Mouse (Mus musculus) right cerebral cortex, adult 2 months (tissue): ENCODE measurements around the gene Iqcm.
"Not testable (repeated sequence)": the region's sequence is repeated elsewhere in the genome, so short reads cannot be mapped to it uniquely, and the experiment has no call there.

Source experiments
- DNase-seq, 2 experiments: peaks; one replicate each; pipeline ENCODE4 v3.0.0; 2021 to 2022; ENCODE audit warnings: low spot score in 2 of 2

Iqcm gene

DNA sequence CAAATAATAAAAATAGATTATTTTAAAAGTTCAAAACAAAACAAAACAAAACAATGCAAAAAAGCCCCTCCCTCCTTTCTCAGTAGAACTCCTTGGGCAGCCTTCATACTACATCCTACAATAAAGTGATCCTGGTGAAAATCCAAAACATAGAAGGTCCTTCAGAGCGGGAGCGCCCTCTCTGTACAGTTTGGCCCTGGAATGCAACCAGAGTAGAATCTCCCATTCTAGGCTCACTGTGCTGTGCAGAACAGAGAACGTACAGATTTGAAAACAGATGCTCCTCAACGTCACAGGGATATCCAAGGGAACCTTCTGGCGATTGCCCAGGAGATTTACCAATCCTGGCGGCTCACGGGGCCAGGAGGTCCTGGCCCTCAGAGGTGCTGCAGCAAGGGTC lies at the start of gene Iqcm:
Iqcm (plus strand) TSS at position 301 of the 400 bp plus-strand sequence.
- DNase-seq = no peak

DNA sequence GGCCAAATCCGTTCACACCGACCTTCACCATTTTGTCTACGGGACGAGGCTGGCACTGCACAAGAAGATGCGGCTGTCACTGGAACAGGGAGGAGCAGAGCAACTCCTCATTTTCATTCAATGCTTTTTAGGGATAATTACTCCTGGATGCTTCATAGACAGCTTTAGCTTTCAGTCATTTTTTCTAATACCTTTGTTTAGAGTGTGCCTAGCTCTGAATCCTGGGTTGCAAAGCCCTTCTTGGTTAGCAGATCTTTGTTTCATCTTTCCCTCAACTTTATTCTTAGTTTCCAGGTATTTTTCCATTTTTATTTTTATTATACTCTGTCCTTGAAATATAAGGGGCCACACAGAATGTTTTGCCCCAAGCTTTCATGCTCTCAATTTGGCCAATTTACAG lies 42.0 kb upstream of the Iqcm start, which contains the start of gene Gm10358:
Gm10358 (minus strand) TSS at position 101 of the 400 bp plus-strand sequence.
- DNase-seq = no peak

DNA sequence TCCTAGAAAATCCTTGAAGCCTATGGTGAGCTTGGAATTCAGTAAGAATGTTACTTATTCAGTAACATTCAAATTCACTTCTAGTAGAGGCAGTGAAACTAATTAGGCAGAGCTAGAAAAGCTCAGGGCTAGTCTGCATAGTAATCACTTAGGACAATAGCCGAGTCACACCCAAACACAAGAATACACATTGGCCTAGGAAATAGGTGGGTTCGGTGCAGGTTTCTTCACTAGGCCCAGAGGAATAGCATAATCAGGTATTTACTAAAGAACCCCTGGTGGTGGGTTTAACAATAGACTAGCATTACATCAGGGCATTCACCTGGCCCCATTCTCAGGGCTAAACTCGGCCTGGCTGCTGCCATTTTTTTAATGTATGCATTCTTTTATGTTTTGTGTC lies 32.8 kb upstream of the Iqcm start:
- DNase-seq = not testable (repeated sequence)

DNA sequence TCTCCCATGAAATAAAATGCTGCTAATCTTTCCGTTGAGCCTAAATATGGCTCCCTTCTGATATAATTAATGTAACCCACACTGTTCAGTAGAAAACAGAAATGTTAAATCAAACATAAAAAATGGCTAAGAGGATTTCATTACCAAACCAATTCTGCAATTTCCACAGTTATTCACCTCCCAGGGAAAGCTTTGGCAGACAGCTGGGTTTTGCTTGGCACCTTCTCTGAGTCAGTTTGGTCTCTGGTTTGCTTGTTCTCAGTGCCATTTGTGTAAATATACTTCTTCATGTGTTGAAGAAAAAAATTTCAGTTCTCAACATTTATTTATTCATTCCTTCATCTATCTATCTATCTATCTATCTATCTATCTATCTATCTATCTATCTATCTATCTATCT lies 28.3 kb downstream of the Iqcm start:
- DNase-seq = peak in 1 of 2 experiments; percentile 10

DNA sequence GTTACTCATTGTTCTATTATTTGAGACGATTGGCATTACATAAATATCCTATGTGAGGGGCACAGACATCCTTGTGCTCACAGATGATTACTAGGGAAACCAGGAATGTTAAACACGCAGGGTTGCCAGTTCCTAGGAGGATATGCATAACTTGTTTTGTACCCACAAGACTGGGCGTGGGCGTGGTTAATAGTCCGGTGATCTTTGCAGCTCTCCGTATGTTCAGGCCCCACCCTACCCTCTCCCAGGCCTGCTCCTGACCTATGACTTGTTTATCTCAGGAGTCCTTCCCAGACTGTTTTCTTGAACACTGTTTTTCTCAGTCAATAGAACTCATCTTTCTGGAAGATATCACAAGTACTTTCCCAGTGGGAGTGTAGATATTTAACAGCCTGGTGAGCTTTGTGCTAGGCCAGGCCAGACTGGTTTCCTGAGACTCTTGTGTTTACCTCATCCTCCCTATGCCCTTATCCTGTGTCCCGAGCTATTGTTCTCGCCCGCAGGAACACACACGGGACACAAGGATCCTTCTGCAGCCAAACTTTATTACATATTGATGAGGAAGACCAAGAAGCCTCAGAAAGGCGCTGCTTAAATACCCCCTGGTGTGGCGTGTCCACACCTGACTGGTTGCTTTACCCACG lies 40.7 kb downstream of the Iqcm start:
- DNase-seq = no peak

DNA sequence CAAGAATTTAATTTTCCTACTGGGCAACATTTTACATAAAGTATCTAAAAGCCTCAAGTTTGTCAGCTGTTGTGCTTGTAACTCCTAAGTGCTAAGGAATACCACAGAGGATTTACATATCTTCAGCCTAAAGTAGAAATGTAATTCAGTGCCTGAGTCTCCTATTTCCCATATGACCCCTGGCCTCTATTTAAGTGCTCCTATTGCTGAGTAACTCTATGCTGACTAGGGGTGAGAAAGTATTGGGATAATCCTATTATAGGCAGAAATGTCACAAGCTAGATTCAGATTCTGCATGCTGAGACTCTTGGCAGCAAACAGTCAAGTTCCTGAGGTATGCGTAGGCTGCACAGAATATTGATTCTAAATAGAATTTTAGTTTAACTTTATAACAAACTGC lies 60.8 kb downstream of the Iqcm start:
- DNase-seq = no peak

DNA sequence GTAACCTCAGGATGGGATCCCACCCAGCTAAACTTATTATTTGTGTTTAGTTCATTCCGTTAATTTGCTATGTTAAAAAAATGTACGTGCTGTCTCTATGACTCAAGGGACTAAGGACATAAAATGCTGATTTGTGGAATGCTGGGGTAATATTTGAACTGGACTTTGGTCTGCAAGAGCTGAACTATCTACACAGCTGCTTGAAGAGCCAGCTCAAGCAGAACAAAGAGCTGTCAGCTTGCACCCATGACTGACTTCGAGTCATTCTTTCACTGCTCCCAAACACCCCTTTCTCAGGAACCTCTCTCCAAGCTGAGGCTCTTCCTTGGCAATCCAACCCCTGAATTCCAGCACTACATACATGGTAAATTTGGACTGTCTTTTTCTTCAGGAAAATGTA lies 65.3 kb downstream of the Iqcm start:
- no peak for DNase-seq

- DNase-seq = no peak
Observed at GRCm38 (mm10) chr8:75549284-75549683, 100.8 kb downstream of the Iqcm start.

- no peak for DNase-seq
Observed at GRCm38 (mm10) chr8:75596281-75596680, 147.8 kb downstream of the Iqcm start.

DNA sequence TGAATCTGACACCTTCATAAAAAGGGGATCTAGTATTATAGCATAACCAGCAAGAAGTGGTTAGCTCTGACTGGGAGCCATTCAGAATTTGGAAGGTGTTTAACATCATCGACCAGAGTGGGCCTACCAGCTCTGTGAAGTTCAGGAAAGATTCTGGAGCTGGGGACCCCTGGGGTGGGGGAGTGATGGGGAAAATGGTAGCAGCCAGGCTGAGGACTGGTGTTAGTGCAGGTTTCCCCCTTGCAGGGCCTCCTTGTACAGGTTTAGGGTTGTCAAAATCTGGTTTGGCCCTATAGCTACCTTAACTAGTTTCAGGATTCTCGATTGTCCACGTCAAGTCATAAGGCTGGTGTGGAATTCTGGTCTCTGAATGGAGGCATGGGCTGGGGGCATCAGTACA lies 194.5 kb downstream of the Iqcm start:
- no peak for DNase-seq

DNA sequence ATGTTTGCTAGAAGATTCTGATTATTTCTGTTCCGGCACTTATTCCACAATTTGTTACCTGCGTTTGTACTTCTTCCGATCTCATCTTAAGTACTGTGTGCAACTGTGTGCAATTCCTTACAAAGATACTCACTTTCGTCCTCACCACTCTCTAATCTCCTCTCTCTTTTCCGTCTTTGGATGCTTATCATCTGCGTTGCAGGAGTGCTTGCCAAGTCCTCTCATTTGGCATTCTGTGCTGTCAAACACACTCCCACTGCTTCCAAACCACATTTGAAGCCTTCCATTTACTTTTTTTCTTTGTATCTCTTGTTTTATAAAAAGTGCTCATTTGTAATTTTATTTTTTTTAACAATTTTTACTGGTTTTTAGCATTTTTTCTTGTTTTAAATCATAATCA lies 210.8 kb downstream of the Iqcm start:
- DNase-seq = peak; percentile 33 to 41

GRCm38 (mm10) chr8:75746561-75746960 lies 298.1 kb downstream of the Iqcm start:
- no peak for DNase-seq

DNA sequence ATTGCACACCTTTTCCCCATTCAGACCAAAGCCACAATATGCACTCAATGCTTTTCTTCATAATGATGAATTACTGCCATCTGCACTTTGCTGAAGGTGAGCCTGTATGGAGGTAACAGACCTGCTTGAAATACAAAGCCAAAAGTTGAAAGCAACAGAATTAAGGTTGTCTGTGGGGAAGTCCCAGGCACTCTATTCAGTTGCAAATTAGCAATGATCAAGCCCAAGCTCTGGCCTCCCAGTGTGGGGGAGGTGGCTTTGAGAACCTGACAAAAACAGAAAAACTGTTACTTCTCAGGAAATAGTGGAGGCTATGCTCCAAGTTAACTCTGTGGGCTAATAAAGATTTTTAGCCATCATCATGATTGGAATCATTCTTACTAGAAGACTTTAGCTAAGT lies 307.1 kb downstream of the Iqcm start:
- no peak for DNase-seq

DNA sequence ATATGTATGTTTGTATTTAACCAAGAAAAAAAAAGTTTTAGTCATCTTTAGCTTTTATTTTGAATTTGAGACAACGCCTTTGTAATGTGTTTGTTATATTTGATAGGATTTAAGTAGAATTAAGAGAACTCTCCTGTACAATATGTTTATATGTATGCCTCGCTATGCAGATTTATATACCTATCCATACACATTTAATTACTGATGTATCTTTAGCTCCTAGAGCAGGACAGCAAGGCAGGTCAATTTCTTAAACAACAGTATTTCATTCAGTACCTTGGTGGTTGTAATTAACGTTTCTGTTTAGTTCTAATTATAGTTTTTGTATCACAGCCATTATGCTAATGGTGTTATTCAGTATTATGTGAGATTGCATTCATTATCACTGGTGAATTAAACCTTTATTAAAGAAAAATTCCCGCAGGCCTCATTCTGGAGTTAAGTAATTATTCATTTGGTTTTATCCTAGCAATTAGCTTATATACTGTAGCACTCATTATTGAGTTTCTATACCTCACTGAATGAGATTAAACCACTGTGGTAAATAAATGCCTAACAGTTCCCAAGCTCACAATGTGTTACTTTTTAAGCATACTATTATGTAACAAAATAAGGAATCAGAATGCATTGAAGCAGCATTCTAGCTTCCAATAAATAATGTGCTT lies 380.1 kb downstream of the Iqcm start:
- DNase-seq = no peak

- DNase-seq = no peak
Observed at GRCm38 (mm10) chr8:75835245-75835644, 386.8 kb downstream of the Iqcm start.

GRCm38 (mm10) chr8:75917603-75918344 lies 469.3 kb downstream of the Iqcm start:
- no peak for DNase-seq

GRCm38 (mm10) chr8:75949166-75949565 lies 500.7 kb downstream of the Iqcm start:
- peak; percentile 1 to 11 for DNase-seq

- DNase-seq = peak in 1 of 2 experiments; percentile 1
Observed at GRCm38 (mm10) chr8:75956016-75956415, 507.5 kb downstream of the Iqcm start.

DNA sequence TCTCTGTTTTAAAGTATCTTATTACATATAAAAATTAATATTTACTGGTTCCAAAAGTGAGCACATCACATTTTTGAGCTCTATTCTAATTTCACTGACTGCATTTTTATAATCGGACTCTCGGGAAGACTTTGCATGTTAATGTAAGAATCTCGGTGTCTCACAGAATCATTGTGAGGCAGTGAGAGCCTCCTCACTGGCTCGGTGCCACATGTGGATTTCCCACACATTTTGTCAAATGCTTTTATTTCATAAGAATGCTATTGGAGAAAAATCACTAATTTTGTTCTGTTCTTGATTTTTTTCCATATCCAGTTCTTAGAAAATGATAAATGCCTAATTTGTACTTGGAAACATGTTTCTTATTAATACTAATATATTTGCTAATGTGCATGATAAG lies 570.0 kb downstream of the Iqcm start:
- DNase-seq = peak; percentile 20 to 36
